Mouse (Mus musculus) ovary, adult 10 weeks (tissue): ENCODE measurements around the gene Ttc26. TPM values are rescaled to one million over a fixed set of nuclear protein-coding genes. Genes with fewer than 3 reads are reported as not detected.

Experiments used
- polyA plus RNA-seq: library from polyadenylated mRNA; stranded (reverse); fragments of 350-450 nt; fragmentation: Illumina TruSeq; extraction: RNeasy Lipid Tissue Mini Kit (QIAGEN cat#74804); gene quantifications from one replicate; pipeline ENCODE4 v1.2.3, GENCODE M21; 2014

The Ttc26 gene
- polyA plus RNA-seq: 11.3 TPM

DNA sequence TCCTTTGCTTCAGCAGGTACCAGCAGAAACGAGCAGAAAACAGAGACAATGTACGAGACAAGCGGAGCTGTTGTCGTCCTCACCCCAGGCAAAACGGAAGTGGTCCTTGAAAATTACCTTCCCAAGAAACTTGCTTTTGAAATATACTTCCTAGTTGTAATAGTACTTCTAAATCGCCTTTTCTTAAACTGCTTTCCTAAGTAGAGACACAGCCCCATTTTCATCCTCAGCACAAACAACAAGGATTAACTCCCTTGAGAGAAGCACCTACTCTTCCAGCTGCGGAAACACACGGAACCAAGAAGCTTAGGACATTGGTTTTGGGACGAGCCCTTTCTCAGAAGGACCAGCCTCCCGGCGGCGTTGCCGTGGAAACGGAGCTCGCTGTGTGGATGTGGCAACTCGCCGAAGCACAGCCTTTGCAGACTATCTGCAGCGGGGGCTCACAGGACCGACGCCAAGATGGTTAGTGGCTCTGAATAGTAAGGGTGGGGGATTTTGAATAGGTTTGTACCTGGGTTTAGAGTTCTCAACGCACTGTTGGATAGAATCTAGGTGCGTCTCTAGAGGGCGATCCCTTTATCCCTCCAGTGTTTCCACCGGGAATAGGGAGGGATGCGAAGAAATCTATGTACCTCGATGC is at the start of gene Ttc26:
Ttc26 (plus strand) TSS at position 341 of the 643 bp plus-strand sequence.

DNA sequence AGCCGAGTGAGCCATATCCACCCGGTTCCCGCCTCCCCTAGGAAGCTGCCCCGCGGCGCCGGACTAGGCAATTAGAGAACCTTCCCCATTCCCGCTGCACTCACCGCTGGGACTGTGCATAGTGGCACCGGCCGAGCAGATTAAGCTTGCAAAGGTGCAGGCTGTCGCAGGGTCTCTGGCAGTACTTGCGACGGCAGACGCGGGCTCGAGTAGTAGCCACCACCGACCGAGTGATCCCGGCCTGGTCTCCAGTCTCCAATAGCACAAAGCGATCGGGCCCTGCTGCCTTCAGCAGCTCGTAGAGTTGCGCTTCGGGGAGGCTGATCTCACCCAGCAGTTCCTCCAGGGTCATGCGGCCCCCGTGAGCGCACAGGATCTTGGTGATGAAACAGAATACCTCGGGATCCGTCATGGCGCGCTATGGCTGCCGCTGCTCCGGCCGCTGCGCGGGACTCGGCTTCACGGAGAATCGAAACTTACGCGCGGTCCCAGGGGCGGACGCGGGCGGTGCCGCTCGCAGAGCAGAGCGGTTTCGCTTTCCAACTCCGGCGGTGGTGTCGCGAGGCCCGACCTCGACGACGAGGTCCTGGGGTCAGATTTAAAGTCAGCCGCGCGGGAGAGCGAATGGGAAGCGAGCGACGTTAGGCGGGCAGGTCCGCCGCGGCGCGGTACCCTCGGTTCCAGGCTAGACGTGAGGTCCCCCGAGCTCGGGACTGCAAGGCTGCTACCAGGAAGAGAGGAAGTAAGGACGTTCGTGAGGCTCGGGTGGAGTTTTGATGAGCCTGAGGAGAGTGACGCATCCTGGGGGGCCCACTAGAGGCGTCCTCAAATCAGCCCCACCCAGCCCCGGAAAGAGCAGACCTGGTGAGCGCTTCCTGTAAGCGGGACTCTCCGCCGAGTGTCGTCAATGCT is 27.2 kb upstream of the Ttc26 start, which contains the start of gene Zc3hav1:
Zc3hav1 (minus strand) TSS at position 793 of the 912 bp plus-strand sequence.

DNA sequence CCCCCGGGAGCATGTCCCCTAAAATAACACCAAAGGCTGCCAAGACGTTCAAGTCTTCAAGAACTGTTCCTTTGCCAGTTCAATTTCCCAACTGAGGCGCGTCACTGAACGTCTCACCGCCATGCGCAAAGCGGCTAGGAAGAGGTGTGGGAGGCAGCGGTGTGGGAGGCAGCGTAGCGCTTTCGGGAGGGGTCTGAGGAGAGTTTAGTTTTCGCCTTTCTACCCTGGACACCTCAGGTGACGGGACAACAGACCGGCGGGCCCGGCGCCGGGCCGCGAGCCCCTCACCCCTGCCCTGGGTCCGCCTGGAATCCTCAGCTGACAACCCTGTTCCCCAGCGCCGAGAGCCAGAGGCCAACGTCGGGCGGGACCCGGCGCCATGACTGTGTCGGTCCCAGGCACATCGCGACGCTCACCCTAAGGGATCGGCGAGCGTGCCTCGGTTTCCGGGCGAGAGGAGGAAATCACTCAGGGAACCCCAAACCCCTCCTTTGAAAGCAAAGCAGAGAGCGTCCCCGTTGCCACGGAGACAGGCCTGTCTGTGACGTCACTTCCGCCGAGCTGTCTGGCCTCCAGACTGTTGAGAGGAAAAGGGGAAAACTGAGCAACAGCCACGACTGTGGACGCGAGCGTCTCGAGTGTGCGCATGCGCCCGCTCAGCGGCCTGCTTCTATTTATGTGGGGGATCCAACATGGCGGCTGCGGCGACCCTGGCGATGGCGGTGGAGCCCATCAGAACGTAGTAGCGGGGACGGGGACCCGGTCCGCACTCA is 52.2 kb downstream of the Ttc26 start, which contains the start of gene Ubn2:
Ubn2 (plus strand) TSS at position 690 of the 773 bp plus-strand sequence.

Other genes with a start within 250 kb of the Ttc26 start
- 6.3 TPM for gene D630045J12Rik, start 127.5 kb upstream of the Ttc26 start, polyA plus RNA-seq
- 26.5 TPM for gene Zc3hav1l, start 82.2 kb upstream of the Ttc26 start, polyA plus RNA-seq
- gene Zc3hav1, start 26.9 kb upstream of the Ttc26 start, polyA plus RNA-seq: 124 TPM
- 78.4 TPM for gene Ubn2, start 52.5 kb downstream of the Ttc26 start, polyA plus RNA-seq
- 2.8 TPM for gene Fmc1, start 152.0 kb downstream of the Ttc26 start, polyA plus RNA-seq
- gene Luc7l2, start 169.9 kb downstream of the Ttc26 start, polyA plus RNA-seq: 388 TPM